Mouse (Mus musculus): ENCODE data around the gene Nek3.

GRCm38 (mm10) chr8:22165251-22166079 is 770 bp downstream of the Nek3 start:
- no peak for TF ChIP-seq CTCF (IDR thresholded peaks at IDR 0.05)
- TF ChIP-seq POLR2A (IDR thresholded peaks at IDR 0.05; ENCODE audit: insufficient read depth, low read depth, low read length) = no peak

Data from heart, adult 2 months (tissue).